Mouse (Mus musculus) gastrocnemius, postnatal 10 days (tissue): Measurements from ENCODE around the gene Zbtb37. TPM values are rescaled to one million over a fixed set of nuclear protein-coding genes. Genes with fewer than 3 reads are reported as not detected.
"Not testable (repeated sequence)": the region's sequence is repeated elsewhere in the genome, so short reads cannot be mapped to it uniquely, and the experiment has no call there.

Experiments used
- DNase-seq: peaks from one replicate; pipeline ENCODE4 v3.0.0; 2021; ENCODE audit warnings: mixed read lengths
- total RNA-seq, 2 experiments: library from RNA; stranded (reverse); gene quantifications; 2 replicates each; pipeline ENCODE4 v1.2.3; 2021

Gene Zbtb37
- total RNA-seq, 2 experiments from 2014 or later: 7.0 to 12.0 TPM

GRCm38 (mm10) chr1:161032345-161032744 lies 2.3 kb downstream of the Zbtb37 start:
- no peak for DNase-seq

- no peak for DNase-seq
Measured at GRCm38 (mm10) chr1:161031881-161032280, 2.8 kb downstream of the Zbtb37 start.

- DNase-seq: no peak
Measured at GRCm38 (mm10) chr1:161030058-161030457, 4.6 kb downstream of the Zbtb37 start.

- not testable (repeated sequence) for DNase-seq
Measured at GRCm38 (mm10) chr1:161028427-161028826, 6.2 kb downstream of the Zbtb37 start.

- DNase-seq: no peak
Measured at GRCm38 (mm10) chr1:161027196-161027595, 7.5 kb downstream of the Zbtb37 start.

GRCm38 (mm10) chr1:161025410-161026210 lies 9.0 kb downstream of the Zbtb37 start:
- no peak for DNase-seq

DNA sequence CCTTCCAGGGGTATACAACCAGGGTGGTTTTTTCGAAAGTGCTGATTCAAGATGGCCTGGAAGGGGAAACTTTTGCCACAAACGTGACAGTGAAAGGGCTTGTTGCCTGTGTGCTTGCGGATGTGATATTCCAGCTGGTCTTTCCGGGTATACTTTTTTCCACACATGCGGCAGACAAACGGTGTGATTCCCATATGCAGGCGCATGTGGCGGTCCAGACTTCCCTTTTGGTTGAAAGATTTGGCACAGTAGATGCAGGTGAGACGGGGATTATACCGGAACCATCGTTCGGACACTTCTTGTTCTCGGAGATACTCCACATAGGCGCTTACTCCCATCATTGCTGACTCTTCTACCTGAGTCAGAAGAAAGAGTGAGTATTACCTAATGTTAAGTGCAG lies 14.6 kb downstream of the Zbtb37 start:
- no peak for DNase-seq

GRCm38 (mm10) chr1:161016378-161016777 lies 18.3 kb downstream of the Zbtb37 start:
- no peak for DNase-seq

DNA sequence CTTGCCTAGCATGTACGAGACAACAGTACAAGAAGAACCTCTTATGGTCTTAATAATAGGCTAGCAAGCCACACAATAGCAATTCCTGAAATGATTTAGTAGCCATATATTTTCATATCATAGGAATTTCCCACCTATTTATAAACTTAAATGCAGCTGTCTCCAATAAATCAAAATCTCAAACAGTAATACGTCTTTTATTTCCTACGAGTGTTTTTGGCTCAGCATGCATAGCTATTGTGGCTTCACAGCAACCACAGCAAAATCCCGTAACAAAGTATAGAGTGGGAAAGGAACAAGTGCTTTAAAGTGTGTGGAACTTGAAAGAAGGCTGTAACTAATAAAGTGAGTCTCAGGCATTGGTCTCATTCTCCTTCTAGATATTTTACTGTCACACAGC lies 24.2 kb downstream of the Zbtb37 start:
- no peak for DNase-seq

GRCm38 (mm10) chr1:161008038-161008437 lies 26.6 kb downstream of the Zbtb37 start:
- DNase-seq: no peak

DNA sequence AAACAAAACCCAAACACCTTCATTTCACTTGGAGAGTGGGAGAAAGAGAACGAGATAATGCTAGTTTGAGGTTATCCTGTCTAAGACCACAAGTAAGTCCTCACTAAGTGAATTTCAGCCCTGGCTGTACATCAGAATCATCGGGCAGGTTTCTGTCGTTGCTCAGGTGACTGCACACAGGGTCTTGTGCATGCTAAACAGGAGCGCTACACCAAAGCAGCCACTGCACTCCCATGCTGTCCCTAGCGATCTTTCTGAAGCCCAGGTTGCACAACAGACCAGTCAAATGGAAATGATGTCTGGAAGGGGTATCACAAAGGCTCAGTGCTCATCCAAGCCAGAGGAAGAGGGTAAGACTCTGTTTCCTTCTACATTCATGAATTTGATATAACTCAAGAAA lies 28.2 kb downstream of the Zbtb37 start:
- DNase-seq: no peak

- no peak for DNase-seq
Measured at GRCm38 (mm10) chr1:161005526-161005925, 29.1 kb downstream of the Zbtb37 start.

GRCm38 (mm10) chr1:161004942-161005341 lies 29.7 kb downstream of the Zbtb37 start:
- DNase-seq: no peak

DNA sequence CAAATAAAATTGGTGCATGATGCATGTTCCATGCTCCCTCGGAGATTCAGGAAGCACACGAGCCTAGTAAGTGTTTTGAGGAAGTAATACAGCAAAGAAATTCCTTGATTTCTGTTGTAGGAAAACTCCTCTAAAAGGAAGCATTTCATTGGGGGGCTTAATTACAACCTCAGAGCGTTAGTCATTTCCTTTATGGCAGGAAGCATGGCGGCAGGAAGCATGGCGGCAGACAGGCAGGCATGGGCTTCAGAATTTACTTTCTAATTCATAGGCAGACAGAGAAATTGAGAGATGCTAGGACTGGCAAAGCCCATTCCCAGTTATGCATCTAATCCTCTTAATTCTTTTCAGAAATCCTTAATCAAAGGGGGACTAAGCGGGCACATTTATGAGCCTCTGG lies 40.8 kb downstream of the Zbtb37 start:
- no peak for DNase-seq

DNA sequence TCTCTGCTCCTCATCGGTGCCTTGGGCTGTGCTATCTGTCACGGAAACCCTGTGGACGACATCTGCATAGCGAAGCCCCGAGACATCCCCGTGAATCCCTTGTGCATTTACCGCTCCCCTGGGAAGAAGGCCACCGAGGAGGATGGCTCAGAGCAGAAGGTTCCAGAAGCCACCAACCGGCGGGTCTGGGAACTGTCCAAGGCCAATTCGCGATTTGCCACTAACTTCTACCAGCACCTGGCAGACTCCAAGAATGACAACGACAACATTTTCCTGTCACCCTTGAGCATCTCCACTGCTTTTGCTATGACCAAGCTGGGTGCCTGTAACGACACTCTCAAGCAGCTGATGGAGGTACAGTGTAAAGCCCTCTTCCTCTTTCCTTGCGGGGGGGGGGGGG lies 45.3 kb downstream of the Zbtb37 start:
- no peak for DNase-seq

DNA sequence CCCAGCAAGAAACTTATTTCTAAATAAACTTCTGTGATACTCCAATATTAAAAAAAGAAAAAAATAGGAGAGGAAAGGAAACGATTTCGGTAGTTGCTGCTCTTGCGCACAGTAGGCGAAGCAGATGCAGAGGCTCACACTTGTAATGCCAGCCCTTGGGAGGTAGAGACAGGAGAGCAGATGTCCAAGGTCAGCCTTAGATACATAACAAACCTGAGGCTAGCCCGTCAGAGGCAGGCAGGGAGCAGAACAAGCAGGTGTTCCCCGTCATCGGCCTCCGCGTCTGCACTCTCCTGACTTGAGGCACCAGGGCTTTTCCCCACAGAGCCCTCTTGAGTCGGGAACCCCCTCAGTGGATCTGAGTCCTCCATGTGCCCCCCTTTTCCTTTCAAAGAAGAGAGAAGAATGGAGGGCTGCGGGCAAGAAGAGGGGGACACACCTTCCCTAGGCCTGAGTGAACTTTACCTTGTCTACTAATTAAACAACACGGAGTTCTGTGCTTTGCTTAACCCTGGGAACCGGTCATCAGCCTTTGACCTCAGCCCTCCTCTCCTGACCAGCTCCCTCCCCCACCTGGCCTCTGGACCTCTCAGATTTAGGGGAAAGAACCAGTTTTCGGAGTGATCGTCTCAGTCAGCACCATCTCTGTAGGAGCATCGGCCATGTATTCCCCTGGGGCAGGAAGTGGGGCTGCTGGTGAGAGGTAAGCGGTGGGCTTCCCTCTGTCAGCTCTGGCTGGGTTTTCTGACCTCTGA lies 47.6 kb downstream of the Zbtb37 start:
- no peak for DNase-seq

DNA sequence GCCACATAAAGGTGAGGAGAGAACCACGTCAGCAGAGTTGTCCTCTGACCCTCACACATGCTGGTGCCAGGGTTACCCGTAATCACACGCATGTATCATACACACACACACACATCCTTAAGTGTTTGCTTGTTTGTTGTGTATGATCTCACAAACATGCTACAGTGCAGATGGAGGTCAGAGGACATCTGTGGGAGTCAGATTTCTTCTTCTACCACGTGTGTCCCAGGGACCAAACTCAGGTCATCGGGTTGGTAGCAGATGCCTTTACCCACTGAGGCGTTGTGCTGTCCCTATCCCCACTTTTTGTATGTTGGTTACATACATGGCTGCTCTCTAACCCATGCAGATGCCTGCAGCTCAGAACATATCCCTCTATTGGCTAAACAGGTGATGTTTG lies 49.2 kb downstream of the Zbtb37 start:
- no peak for DNase-seq

DNA sequence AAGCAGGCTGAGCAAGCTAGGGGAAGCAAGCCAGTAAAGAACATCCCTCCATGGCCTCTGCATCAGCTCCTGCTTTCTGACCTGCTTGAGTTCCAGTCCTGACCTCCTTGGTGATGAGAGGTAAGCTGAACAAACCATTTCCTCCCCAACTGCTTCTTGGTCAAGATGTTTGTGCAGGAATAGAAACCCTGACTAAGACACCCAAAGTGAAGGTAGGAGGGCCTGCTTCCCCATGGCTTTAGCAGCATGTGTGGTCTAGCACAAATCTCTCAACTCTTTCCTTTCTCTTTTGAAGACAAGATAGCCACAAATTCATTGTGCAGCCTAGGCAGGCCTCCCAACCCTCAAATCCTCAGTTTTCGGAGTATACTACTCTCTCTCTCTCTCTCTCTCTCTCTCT lies 49.9 kb downstream of the Zbtb37 start:
- DNase-seq: not testable (repeated sequence)

GRCm38 (mm10) chr1:160982887-160983286 lies 51.8 kb downstream of the Zbtb37 start:
- no peak for DNase-seq

GRCm38 (mm10) chr1:160981337-160981736 lies 53.3 kb downstream of the Zbtb37 start:
- no peak for DNase-seq

- no peak for DNase-seq
Measured at GRCm38 (mm10) chr1:160980537-160981234, 54.0 kb downstream of the Zbtb37 start.

GRCm38 (mm10) chr1:160980021-160980420 lies 54.6 kb downstream of the Zbtb37 start:
- no peak for DNase-seq
